Mouse (Mus musculus) frontal cortex, postnatal 36 days (tissue): ENCODE data around the gene Cdc42se1.

Source experiments
- DNase-seq, 2 experiments: peaks; one replicate each; pipeline ENCODE4 v3.0.0; 2022; ENCODE audit warnings: low spot score in 2 of 2

Cdc42se1 gene

DNA sequence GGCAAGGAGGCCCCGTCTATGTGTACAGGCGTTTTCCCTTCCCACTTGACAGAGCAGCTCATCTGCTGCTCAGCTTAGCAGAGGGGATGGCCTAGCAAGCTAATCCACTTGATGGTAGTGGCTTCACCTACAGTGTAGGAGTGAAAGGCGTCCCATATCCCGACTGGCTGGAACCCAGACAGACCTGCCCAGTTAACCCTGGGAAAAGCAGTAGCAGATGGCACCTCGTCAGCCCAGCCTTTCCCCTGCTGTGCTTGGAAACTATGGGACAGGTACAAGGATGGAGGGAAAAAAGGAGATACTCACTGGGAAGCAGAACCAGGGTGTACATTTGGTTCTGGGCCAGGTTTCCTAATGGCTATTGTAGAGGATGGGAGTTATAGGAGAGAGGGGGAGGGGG is 21.8 kb downstream of the Cdc42se1 start:
- DNase-seq = no peak

DNA sequence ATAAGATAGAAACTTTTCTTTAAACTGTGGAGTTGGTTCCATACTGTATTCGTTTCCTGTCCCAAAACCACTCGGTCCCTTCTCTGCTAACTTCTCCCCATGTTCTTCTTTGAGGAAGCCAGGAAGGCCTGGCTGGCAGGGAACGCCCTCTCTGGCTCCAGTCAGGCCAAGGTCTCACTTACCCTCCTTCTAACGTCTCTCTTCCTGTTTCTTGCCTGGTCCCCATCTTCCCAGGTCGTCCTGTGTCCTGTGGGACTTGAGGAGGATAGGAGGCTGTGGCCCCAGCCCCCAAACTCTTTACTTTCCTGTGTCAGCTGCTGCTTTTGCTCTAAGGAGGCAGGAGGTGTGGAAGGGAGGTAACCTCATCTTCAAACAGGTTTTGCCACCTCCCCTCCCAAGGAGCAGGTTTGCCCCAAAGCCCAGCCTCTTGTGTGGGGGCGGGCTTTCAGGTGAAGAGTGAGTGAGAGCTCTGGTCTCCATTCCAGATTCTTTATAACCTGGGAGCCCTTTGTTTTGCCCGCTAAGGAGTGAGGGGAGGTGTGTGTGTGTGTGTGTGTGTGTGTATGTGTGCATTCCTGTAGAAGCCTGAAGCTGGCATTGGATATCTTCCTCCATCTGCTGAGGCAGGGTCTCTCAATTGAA is 22.4 kb downstream of the Cdc42se1 start, which contains the start of gene Bnipl:
Gene Bnipl (minus strand): TSS at position 411 of the 642 bp plus-strand sequence.
- DNase-seq = no peak

DNA sequence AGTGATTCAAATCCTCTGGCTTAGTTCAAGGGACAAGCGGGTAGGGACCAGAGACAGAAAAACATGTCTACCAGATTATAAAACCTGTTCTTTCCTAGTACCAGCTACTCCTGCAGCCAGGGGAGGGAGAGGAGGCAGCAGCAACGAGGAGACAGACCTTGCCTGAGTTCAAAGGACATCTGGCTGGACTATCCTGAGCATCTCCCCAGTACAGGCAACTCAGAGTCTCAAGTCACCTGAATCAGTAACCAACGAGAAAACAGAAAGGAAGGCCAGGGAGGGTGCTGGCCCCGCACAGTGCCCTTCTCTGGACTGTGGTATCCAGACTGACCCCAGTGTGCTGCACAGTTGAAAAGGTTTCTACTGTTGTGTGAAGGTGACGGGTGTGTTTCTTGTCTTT is 28.4 kb downstream of the Cdc42se1 start:
- no peak for DNase-seq

DNA sequence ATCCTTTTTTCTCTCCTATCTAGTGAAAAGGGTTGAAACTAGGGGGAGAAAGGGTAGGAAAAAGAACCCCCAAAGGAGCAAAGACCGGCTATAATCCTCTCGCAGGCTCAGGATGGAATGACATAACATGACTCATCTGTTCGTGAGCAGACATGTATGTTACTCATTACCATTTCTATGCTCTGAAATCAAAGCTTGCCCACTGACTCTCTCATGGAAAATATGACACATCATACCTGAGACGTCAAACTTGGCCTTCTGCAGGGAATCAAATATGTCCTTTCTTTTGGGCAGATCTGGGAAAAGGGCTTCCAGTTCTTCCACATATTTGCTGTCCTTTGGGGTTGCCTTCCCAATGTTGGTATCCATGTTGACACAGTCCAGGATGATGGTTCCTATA is 33.4 kb downstream of the Cdc42se1 start:
- no peak for DNase-seq

DNA sequence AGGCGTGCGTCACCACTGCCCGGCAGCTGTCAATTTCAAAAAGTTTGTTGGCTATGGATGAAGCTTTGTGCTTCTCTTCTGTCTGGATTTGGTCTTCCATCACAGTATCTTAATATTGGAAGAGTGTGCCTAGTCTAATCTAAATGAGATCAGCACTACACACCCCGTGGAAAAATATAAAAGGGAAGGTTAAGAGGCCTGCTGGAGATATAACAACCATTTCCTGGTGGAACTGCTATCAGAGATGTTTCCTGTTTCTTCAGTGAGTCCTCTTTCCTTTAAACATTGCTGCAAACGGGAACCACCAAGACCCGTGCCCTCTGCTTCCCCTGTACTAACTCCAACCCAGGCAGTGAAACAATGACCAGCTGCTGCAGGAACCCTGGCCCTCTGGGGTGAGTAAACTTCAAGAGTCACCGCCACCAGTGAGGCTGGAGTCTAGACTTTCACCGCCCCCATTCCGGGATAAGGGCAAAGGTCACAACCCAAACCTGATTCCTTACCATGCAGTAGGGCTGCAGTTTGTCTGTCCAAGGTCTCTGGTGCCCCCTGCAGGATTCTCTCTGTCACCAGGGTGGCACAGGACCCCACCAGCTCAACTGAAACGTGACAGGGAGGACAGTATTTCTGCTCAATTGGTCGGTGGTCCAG is 34.7 kb downstream of the Cdc42se1 start:
- DNase-seq = peak in 1 of 2 experiments; percentile 58

DNA sequence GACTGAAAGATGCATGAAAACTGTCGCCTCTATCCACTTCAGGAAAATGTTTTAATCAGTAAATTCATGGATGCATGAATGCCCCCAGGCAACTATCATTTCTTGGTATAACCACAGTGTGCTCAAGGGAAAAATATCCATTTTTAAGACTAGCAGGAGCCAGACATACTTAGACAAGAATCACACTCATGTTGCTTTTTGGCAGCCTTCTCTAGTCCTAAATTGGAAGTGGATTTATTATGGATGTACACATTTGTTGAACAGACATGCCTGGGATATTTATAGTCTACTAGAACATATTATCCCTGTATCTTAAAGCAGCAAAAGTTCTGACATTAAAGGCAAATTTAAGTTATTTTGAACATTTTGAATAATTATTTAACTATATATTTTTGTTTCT is 36.2 kb downstream of the Cdc42se1 start:
- DNase-seq = no peak

DNA sequence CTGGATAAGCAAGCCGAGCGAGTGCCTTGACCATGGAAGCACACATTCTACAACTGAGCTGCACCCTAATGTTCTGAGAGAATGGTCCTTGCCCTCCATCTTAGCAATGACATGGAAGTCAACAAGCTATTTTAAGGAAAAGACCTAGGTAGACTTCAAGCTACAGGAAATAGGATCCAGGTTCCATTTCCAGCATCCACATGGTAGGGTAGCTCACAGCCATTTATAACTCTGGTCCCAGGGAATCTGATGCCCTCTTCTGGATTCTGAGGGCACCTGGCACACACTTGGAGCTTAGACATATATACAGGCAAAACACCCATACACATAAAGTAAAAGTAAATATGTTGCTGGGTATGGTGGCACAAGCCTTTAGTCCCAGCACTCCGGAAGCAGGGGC is 37.5 kb downstream of the Cdc42se1 start:
- DNase-seq = no peak

DNA sequence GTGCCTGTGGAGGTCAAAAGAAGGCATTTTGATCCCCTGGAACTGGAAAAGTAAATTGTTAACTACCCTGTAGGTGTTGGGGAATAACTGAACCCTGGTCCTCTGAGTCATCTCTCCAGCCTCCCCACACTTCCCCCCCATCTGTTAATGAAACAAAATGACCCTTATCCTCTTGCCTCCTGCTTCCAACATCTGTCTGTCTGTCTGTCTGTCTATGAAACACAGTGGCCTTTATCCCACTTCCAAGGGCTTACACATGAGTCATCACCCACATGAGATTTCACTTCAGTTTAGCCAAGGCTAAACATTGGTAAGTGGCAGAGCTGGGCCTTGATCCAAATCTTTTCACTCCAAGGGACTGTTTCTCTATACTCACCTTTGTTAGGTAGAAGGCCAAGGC is 39.3 kb downstream of the Cdc42se1 start:
- DNase-seq = no peak

DNA sequence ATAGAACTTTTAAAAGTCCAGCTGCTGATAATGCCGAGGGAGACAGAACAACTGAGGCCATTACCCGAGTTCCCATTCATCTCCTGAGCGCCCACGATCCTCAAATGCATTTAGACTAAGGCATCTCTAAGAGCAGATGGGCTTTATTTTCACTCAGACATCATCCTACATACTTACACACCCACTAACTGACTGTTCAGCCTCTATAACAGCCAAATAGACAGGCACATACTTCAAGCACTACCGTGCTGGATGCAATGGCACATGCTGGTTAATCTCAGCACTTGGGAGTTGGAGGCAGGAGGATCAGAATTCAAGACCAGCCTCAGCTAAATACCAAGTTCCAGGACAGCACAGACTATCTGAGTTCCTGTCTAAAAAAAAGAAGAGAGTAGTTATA is 41.3 kb downstream of the Cdc42se1 start:
- DNase-seq = peak; percentile 31 to 53

DNA sequence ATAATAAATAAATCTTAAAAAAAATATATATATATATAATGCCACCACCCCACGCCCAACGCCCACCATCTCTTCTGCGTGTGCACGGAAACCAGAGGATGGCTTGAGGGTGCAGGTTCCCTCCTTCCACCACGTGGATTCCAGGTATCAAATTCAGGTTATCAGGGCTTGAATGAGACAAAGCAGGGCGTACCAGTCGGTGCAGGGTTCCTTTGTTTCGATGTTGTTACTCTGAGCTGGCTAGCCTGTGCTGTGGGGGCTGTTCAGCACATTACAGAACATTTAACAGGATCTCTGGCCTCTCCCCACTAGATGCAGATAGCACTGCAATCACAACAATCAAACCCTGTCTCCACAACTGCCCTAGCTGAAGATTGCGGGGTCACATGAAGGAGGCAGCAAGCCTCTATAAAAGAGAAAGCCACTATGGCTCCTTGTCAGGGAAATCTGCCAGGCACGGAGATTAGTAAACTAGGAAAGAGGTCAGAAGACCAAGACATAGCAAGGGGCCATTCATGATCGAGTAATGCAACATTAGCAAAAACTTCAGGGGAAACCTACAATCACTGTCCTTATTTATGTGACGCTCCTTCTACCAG is 42.3 kb downstream of the Cdc42se1 start:
- DNase-seq = no peak

DNA sequence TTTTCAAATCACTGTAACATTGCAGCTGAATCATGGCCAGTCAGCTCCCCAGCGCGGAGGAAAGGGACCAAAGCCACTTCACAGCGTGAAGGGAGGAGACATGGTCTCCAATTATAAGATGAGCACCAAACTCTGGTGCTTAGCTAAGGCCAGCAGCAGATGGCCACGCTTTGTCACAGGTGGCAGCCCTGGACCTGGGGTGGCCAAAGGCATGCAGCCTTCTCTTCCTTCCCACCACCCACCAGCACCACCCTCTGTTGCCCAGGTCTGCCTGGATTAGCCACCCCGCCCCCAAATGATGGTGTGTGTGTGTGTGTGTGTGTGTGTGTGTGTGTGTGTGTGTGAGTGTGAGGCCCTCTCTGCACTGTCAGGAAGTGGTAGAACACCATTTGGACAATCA is 44.9 kb downstream of the Cdc42se1 start:
- no peak for DNase-seq

DNA sequence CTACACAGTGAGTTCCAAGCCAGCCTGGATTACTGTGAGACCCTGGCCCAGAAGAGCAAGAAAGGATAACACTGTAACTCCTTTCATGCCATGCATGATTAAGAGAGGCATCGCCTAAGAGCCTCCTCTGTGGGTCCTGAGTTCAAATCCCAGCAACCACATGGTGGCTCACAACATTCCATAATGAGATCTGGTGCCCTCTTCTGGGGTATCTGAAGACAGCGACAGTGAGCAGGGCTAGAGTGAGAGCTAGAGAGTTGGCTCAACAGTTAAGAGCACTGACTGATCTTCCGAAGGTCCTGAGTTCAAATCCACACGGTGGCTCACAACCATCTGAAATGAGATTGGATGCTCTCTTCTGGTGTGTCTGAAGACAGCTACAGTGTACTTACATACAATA is 45.9 kb downstream of the Cdc42se1 start:
- DNase-seq = no peak

DNA sequence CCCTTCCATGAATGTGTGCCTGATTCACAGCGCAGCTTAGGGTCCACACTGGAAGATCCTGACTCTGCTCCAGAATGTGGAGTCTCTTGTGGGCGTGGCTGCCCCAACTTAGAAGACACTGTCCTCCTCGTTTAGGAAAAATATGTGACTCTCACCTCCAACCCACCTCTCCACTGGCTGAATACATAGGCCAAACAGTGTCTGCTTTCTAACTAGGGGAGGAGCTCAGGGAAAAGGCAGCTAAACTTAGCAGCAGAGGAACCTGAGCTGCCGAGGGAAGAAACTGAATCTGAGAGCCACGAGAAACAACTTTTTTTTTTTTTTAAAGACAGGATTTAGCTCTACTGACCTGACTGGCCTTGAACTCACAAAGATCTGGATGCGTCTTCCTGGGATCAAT is 46.6 kb downstream of the Cdc42se1 start:
- DNase-seq = no peak

DNA sequence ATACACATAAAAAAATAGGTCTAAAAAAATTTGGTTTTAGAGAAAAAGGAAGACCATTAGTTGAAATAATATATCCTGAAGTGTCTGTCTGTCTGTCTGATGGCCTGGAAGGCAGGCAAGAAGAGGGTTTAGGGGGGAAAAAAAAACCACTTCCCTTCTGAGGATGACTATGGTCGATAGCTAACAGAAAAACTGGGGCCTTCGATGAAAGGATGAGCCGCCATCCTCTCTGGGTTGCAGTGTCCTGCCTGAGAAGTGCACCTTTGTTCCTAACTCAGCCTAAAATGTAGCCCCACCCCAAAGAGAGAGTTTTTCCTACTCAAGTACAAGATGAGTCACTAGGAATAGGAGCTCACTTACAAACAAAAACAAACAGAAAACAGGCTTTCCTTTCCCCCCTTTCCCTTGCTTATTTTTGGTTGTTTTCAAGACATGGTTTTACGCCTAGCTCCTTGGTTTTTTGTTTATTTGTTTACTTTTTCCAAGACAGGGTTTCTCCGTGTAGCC is 47.9 kb downstream of the Cdc42se1 start:
- DNase-seq = no peak

DNA sequence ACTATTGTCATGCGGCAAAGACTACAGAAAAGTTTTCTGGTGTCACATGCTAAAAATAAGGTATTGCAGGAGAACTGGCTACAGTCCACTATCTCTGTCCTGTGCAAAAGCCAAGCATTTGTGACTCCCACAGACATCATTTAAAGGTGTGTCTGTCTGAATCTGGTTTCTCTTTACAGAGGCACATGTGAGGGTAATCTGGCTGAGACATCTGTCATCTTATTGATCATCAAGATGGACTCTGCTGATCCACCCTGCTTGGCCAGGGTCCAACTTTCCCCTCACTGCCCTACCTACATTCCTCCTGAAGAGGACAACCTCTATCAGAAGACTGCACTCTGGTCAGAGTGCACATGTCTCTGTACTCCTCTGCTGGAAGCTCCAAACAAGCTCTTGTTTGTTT is 48.6 kb downstream of the Cdc42se1 start:
- no peak for DNase-seq

DNA sequence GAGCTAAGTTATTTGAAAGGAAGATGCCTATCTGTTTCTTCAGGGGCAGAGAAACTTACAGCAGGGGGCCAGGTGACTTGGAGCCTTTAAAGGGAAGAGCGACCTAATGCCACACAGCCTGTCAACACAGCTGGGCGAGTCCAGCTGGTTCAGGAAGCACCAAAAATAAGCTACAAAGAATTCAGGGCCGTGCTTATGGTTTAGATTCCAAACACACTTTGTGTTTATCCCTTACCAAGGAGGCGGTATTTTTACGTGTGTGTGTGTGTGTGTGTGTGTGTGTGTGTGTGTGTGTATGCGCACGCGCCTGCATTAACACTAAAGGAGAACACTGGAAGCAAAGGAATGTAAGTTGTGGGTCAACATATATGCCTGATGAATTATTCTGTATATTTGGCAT is 52.2 kb downstream of the Cdc42se1 start:
- DNase-seq = peak in 1 of 2 experiments; percentile 24

DNA sequence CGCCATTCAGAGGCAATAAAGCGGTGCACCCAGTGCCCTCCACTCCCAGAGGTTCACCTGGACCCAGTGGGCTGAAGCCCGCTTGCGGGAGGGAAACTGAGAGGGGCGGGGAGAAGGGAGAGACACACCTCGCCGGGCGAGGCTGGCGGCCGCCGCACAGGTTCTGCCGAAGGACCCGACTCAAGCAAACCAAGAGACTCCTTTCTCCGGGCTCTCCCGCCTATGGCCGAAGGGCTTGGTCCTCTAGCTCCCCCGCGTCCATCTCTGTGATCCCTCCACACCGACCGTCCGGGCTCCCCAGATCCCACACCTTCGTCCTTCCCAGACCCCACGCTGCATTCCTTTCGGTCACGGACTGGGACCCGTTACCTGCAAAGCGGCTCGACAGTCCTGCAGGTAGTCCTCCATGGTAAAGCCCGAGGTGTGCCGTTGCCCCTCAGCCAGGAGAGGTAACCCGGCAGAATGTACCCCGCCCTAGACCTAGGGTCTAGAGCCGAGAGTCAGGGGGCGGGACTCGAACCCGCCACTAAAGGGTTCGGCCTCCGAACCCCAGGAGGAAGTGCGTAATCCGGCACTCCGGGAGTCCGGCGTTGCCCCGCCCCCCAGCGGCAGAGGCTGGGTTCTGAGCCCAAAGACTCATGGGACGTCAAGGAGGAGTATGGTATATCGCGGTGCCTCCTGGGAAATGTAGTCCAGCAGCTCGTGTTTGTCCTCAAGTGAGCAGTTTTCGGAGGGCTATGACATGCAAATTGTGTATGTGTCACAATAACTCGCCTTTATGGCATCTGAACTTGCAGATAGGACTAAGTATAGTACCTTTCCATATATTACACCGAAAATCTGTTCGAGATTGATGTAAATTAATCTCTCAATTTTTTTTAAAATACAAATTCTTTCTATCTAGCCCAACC is 52.9 kb downstream of the Cdc42se1 start, which contains the start of the genes Mindy1 and Prune1:
Gene Mindy1 (plus strand): TSS at position 130 of the 911 bp plus-strand sequence.
Gene Prune1 (minus strand): TSS at position 861 of the 911 bp plus-strand sequence.
- peak; percentile 98 to 99 for DNase-seq

DNA sequence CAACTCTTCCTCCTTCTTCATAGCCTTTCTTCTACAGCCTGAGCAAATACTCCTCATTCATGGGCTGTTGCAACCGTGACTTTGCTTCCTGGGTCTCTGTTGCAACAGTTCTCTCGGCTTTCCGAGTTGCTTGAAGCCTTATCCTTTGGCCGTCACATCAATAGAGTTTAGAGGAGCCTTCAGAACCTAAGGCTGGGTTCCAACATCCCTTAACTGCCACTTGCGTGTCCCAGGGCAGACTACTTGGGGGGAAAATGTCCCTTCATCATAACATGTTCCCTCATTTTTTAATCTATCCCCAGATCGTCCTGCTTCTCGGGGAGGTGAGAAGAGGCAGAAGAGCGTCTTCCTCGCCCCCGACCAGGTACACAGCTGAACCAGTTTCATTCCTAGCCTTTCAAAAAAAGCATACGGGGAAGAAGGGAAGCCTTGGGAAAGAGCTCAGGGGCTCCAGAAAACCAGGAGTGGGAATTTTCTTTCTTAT is 53.9 kb downstream of the Cdc42se1 start:
- peak in 1 of 2 experiments; percentile 32 for DNase-seq

DNA sequence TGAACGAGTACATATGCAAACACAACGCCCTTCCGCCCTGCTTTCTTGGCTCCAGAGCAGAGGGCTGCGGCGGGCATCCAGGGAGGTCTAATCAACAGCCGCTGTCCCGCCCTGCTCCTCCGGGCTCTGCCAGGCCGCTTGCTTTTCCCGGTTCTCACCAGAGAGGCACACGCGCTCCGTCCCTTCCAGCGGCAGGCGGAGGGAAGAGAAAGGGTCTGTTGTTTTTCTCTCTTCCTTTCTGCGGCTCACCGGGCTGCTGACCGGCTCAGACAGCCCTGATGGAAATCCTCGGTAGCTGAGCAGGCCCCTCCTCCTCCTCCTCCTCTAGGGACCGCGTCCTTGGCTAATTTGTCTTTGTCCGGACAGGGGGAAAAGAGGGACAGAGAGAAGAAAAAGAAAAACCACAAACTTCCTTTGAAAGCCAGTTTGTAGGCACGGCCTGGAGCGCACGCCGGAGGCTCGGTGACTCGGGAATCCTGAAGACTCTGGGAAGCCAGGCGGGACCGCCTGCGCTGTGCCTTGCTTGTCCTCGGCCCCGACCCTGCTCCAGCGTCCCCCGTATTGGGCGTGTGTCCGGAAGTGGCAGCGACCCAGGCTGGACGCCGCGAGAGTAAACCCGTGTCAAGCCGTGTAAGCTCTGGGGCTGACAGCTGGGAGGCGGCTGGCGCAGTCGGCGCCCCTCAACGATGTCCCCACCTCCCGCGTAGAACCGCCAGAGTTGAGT is 54.5 kb downstream of the Cdc42se1 start:
- DNase-seq = peak; percentile 69 to 73

DNA sequence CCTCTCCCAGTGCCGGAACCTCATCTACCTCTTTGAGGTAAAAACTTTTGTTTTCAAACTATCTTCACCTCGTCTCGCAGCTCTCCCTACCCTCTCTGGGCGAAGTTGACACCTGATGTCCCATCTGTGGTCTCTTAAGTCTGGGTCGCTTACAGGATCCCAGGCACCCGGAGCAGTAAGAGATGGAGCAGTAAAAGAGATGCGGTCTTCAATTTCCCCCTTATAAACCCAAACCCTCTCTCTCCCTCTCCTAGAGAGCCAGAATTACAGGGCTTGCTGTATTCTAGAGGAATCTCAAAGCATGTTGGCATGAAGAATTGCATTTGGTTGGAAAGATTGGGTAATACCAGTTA is 55.0 kb downstream of the Cdc42se1 start:
- DNase-seq = no peak

DNA sequence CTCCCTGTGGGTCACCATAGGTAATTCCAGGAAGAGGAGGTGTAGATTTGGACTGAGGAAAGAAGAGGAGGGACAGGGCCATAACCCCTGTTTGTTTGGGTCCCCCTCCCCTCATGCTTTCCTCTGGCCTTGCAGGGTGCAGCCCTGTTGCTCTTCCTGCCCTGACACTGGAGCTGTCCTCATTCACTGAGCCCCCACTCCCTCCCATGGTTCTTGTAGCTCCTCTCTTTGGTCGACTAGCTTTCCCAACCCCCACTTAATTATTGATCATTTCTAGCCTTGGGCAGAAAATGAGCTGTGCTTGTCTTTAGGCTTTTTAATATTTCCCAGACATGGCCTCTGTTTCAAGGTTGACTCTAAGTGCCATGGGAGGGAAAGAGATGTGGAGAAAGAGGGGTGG is 55.5 kb downstream of the Cdc42se1 start:
- DNase-seq = no peak
